Mouse (Mus musculus) layer of hippocampus, postnatal 25 days (tissue): ENCODE data around the gene Rdh7. TPM values are rescaled to one million over a fixed set of nuclear protein-coding genes. Genes with fewer than 3 reads are reported as not detected.

Source experiments
- total RNA-seq, 2 experiments: library from RNA; stranded (reverse); gene quantifications; 2 replicates each; pipeline ENCODE4 v1.2.3; 2021

The Rdh7 gene
- total RNA-seq, 2 experiments from 2014 or later, result not detected

Other genes with a start within 250 kb of the Rdh7 start
- 1 to 10 TPM; 4.1 to 7.2 TPM for gene Stat6, start 245.8 kb downstream of the Rdh7 start, total RNA-seq
- 1 to 10 TPM; 5.8 TPM for gene Nemp1, start 221.9 kb downstream of the Rdh7 start, total RNA-seq
- 10 to 100 TPM; 43.0 to 46.0 TPM for gene Nab2, start 220.2 kb downstream of the Rdh7 start, total RNA-seq
- gene Myo1a, start 183.6 kb downstream of the Rdh7 start, total RNA-seq, result 1 to 10 TPM in 1 of 2 experiments, under 1 TPM in 1; 0.66 to 1.0 TPM
- gene Tac2, start 164.3 kb downstream of the Rdh7 start, total RNA-seq, result 1 to 10 TPM; 4.2 to 5.0 TPM
- gene Zbtb39, start 149.3 kb downstream of the Rdh7 start, total RNA-seq, result 10 to 100 TPM in 1 of 2 experiments, 1 to 10 TPM in 1; 9.9 to 10.1 TPM
- 1 to 10 TPM in 1 of 2 experiments, under 1 TPM in 1; 0.74 to 1.4 TPM for gene Gpr182, start 137.1 kb downstream of the Rdh7 start, total RNA-seq
- under 1 TPM; 0.12 to 0.14 TPM for gene Rdh1, start 129.1 kb downstream of the Rdh7 start, total RNA-seq
- gene Rdh16f1, start 129.0 kb downstream of the Rdh7 start, total RNA-seq, result under 1 TPM in 1 of 2 experiments, not detected in 1; 0.42 TPM
- under 1 TPM in 1 of 2 experiments, not detected in 1; 0.47 TPM for gene Rdh9, start 112.4 kb downstream of the Rdh7 start, total RNA-seq
- under 1 TPM; 0.10 to 0.16 TPM for gene Rdh16, start 87.7 kb downstream of the Rdh7 start, total RNA-seq
- not detected for gene Rdh19, start 38.9 kb downstream of the Rdh7 start, total RNA-seq
- gene Rdh16f2, start 22.3 kb downstream of the Rdh7 start, total RNA-seq, result not detected
- not detected for gene Sdr9c7, start 9.7 kb upstream of the Rdh7 start, total RNA-seq
- not detected for gene Hsd17b6, start 118.8 kb upstream of the Rdh7 start, total RNA-seq
- 1 to 10 TPM; 6.6 to 6.8 TPM for gene Prim1, start 126.4 kb upstream of the Rdh7 start, total RNA-seq
- 100 to 1,000 TPM; 317 to 351 TPM for gene Naca, start 146.8 kb upstream of the Rdh7 start, total RNA-seq
- 100 to 1,000 TPM; 134 to 145 TPM for gene Ptges3, start 170.1 kb upstream of the Rdh7 start, total RNA-seq
- gene Atp5b, start 194.5 kb upstream of the Rdh7 start, total RNA-seq, result 1,000 to 10,000 TPM; 1,588 to 1,852 TPM
- gene Baz2a, start 202.8 kb upstream of the Rdh7 start, total RNA-seq, result 10 to 100 TPM; 32.2 to 42.5 TPM